Mouse (Mus musculus): ENCODE measurements at regions not wholly inside any gene's neighbourhood (a gene's known extent, or its start where the extent isn't known, plus 50 kb on each side); places are given as distances from the start of the nearest gene placed in this dataset.

DNA sequence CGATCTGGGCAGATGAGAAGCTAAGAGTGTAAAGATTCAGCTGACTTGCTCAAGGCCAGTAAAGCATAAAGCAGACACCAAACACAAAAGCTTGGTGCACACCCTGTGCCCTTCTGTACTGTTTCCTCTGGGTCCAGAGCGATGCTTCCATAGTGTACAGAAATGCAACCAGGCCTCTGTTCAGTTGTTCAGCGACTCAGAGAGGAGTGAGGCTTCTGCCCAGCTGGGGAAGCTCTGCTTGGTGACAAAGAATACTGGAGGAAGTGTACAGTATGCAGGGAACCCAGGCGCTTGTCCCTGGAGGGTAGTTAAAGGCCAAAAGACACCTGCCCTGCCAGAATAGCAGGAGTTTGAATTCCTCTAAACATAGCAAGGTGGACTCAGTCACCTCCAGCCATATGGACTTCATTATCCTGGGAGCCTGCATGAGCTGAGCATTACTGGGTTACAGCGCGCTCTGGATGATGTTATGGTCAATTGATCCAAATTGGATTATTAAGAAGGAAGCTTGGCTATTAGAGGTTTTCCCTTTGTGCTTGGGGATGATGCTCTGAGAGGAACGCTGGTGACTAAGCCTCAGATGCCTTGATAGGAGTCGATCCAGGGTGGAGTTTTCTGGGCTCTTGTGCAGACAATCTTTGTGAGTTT, 132.5 kb downstream of the Hs3st3b1 start:
- Histone ChIP-seq H3K9me3 (ENCODE audit: control insufficient read depth, insufficient read depth, low read depth, low read length) (no peaks in the 10 kb centered on the region), H3K4me1 (ENCODE audit: control insufficient read depth in 2 of 2, insufficient read depth in 2 of 2, low read length in 2 of 2, poor library complexity in 1 of 2) (no peaks in the 10 kb centered on the region), H3K9ac (ENCODE audit: insufficient read depth, low read depth, low read length, poor library complexity, severe bottlenecking) (no peak overlapping the region), H3K27ac (ENCODE audit: insufficient read depth, low read depth, low read length, poor library complexity, severe bottlenecking) (no peak overlapping the region), H3K4me3 (ENCODE audit: insufficient read depth in 1 of 2, low read depth in 1 of 2, low read length in 2 of 2, poor library complexity in 1 of 2, severe bottlenecking in 1 of 2) (no peak overlapping the region), H3K36me3 (ENCODE audit: control insufficient read depth, insufficient read depth, low read length, poor library complexity, severe bottlenecking) (no peaks in the 10 kb centered on the region)
- TF ChIP-seq MAFK (IDR thresholded peaks at IDR 0.05; ENCODE audit: insufficient read depth, low read depth, low read length) = no peak
- no peak for TF ChIP-seq ZNF384 (IDR thresholded peaks at IDR 0.05; ENCODE audit: low read depth, low read length)
- TF ChIP-seq ZC3H11A (IDR thresholded peaks at IDR 0.05; ENCODE audit: borderline replicate concordance, low read depth, low read length) = no peak
- TF ChIP-seq HCFC1 (IDR thresholded peaks at IDR 0.05; ENCODE audit: borderline replicate concordance, insufficient read depth, low read length) = no peak
- TF ChIP-seq CHD2 (IDR thresholded peaks at IDR 0.05; ENCODE audit: low read depth, low read length) = no peak
- no peak for DNase-seq (ENCODE audit: low read depth, low spot score)
- in situ Hi-C loops (cut with MboI; ENCODE audit: low sequenced_read_pairs in 2 of 2, unreplicated experiment in 2 of 2) = no loop called here

- in situ Hi-C loops (cut with MboI; ENCODE audit: low sequenced_read_pairs in 2 of 2, unreplicated experiment in 2 of 2) = no loop called here
- Histone ChIP-seq H3K27ac (ENCODE audit: insufficient read depth, low read depth, low read length, poor library complexity, severe bottlenecking) (no peak overlapping the region), H3K36me3 (ENCODE audit: control insufficient read depth, insufficient read depth, low read length, poor library complexity, severe bottlenecking) (no peaks in the 10 kb centered on the region), H3K9me3 (ENCODE audit: control insufficient read depth, insufficient read depth, low read depth, low read length) (no peaks in the 10 kb centered on the region), H3K4me1 (ENCODE audit: control insufficient read depth in 2 of 2, insufficient read depth in 2 of 2, low read length in 2 of 2, poor library complexity in 1 of 2) (no peaks in the 10 kb centered on the region), H3K9ac (ENCODE audit: insufficient read depth, low read depth, low read length, poor library complexity, severe bottlenecking) (no peak overlapping the region), H3K4me3 (ENCODE audit: insufficient read depth in 1 of 2, low read depth in 1 of 2, low read length in 2 of 2, poor library complexity in 1 of 2, severe bottlenecking in 1 of 2) (no peak overlapping the region)
- no peak for DNase-seq (ENCODE audit: low read depth, low spot score)
- TF ChIP-seq MAFK (IDR thresholded peaks at IDR 0.05; ENCODE audit: insufficient read depth, low read depth, low read length) = no peak
- no peak for TF ChIP-seq ZC3H11A (IDR thresholded peaks at IDR 0.05; ENCODE audit: borderline replicate concordance, low read depth, low read length)
- TF ChIP-seq ZNF384 (IDR thresholded peaks at IDR 0.05; ENCODE audit: low read depth, low read length) = no peak
- no peak for TF ChIP-seq CHD2 (IDR thresholded peaks at IDR 0.05; ENCODE audit: low read depth, low read length)
- no peak for TF ChIP-seq HCFC1 (IDR thresholded peaks at IDR 0.05; ENCODE audit: borderline replicate concordance, insufficient read depth, low read length)
These were observed 130.9 kb downstream of the Hs3st3b1 start for GRCm38 (mm10) chr11:63791004-63791862.

DNA sequence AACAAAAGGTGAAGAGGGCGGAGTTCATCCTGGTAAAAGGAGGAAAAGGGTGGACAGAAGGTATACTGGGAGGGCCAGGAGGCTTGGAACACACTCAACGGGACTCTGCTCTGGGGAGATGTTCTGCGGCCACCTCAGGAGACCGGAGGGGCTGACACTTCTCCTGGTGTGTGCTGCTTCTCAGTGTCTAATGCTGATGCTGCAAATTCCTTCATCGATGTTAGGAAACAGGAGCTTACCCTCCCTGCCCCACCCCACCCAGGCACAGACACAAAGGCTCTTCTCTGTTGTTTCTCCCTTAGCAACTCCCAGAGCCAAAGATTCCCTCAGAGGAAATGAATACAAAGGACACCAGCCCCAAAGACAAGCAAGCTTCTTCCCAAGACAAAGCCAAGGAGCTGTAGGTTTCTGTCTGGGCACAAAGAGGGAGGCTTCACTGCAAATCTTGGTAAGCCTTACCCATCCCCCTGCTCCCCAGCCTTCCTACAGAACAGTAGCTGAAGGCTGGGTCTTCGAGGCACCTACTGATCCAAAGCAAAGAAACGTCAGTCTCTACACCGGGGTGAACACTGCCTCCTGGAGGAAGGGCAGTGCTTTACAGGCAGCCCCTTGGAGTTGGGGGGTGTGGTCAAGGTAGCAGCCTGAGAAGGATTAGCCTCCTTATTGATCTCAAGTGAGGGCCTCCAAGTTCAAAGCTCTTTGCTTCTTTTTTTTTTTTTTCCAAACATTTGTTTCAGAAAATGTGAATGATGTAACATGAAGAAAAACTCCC, 128.2 kb downstream of the Hs3st3b1 start:
- H3K9ac ChIP-seq (ENCODE audit: insufficient read depth, low read depth, low read length, poor library complexity, severe bottlenecking) = no peak overlapping the region
- in situ Hi-C loops (cut with MboI; ENCODE audit: low sequenced_read_pairs in 2 of 2, unreplicated experiment in 2 of 2) = no loop called here
- no peaks in the 10 kb centered on the region for H3K4me1 ChIP-seq (ENCODE audit: control insufficient read depth in 2 of 2, insufficient read depth in 2 of 2, low read length in 2 of 2, poor library complexity in 1 of 2)
- DNase-seq (ENCODE audit: low read depth, low spot score) = peak; percentile 37
- no peak overlapping the region for H3K27ac ChIP-seq (ENCODE audit: insufficient read depth, low read depth, low read length, poor library complexity, severe bottlenecking)
- no peak overlapping the region for H3K4me3 ChIP-seq (ENCODE audit: insufficient read depth in 1 of 2, low read depth in 1 of 2, low read length in 2 of 2, poor library complexity in 1 of 2, severe bottlenecking in 1 of 2)
- TF ChIP-seq MAFK (IDR thresholded peaks at IDR 0.05; ENCODE audit: insufficient read depth, low read depth, low read length) (peak; percentile 94), HCFC1 (IDR thresholded peaks at IDR 0.05; ENCODE audit: borderline replicate concordance, insufficient read depth, low read length) (no peak), ZNF384 (IDR thresholded peaks at IDR 0.05; ENCODE audit: low read depth, low read length) (no peak), CHD2 (IDR thresholded peaks at IDR 0.05; ENCODE audit: low read depth, low read length) (no peak), ZC3H11A (IDR thresholded peaks at IDR 0.05; ENCODE audit: borderline replicate concordance, low read depth, low read length) (no peak; the same call in 1 of the 2 replicates)
- no peaks in the 10 kb centered on the region for H3K36me3 ChIP-seq (ENCODE audit: control insufficient read depth, insufficient read depth, low read length, poor library complexity, severe bottlenecking)
- no peaks in the 10 kb centered on the region for H3K9me3 ChIP-seq (ENCODE audit: control insufficient read depth, insufficient read depth, low read depth, low read length)

GRCm38 (mm10) chr11:63812146-63812545, 109.9 kb downstream of the Hs3st3b1 start:
- no peak overlapping the region for H3K9ac ChIP-seq (ENCODE audit: insufficient read depth, low read depth, low read length, poor library complexity, severe bottlenecking)
- in situ Hi-C loops (cut with MboI; ENCODE audit: low sequenced_read_pairs in 2 of 2, unreplicated experiment in 2 of 2) = no loop called here
- TF ChIP-seq HCFC1 (IDR thresholded peaks at IDR 0.05; ENCODE audit: borderline replicate concordance, insufficient read depth, low read length) (no peak), ZC3H11A (IDR thresholded peaks at IDR 0.05; ENCODE audit: borderline replicate concordance, low read depth, low read length) (no peak), MAFK (IDR thresholded peaks at IDR 0.05; ENCODE audit: insufficient read depth, low read depth, low read length) (no peak), CHD2 (IDR thresholded peaks at IDR 0.05; ENCODE audit: low read depth, low read length) (no peak), ZNF384 (IDR thresholded peaks at IDR 0.05; ENCODE audit: low read depth, low read length) (no peak)
- no peaks in the 10 kb centered on the region for H3K9me3 ChIP-seq (ENCODE audit: control insufficient read depth, insufficient read depth, low read depth, low read length)
- no peak overlapping the region for H3K4me3 ChIP-seq (ENCODE audit: insufficient read depth in 1 of 2, low read depth in 1 of 2, low read length in 2 of 2, poor library complexity in 1 of 2, severe bottlenecking in 1 of 2)
- no peak overlapping the region for H3K27ac ChIP-seq (ENCODE audit: insufficient read depth, low read depth, low read length, poor library complexity, severe bottlenecking)
- DNase-seq (ENCODE audit: low read depth, low spot score) = no peak
- no peaks in the 10 kb centered on the region for H3K36me3 ChIP-seq (ENCODE audit: control insufficient read depth, insufficient read depth, low read length, poor library complexity, severe bottlenecking)
- H3K4me1 ChIP-seq (ENCODE audit: control insufficient read depth in 2 of 2, insufficient read depth in 2 of 2, low read length in 2 of 2, poor library complexity in 1 of 2) = no peaks in the 10 kb centered on the region

All from ES-E14 (cell line).